Mouse (Mus musculus) left cerebral cortex, postnatal 36 days (tissue): ENCODE data around the gene Abcc8. TPM values are rescaled to one million over a fixed set of nuclear protein-coding genes. Genes with fewer than 3 reads are reported as not detected.
A peak's percentile ranks its signal among the peaks of the same experiment; 100 is the strongest.

ENCODE experiments used
- DNase-seq, 2 experiments: peaks; one replicate each; pipeline ENCODE4 v3.0.0; 2021 to 2022; ENCODE audit warnings: low spot score in 2 of 2, mixed read lengths in 1 of 2
- intact Hi-C: fragments of 180-260 bp; cut with DNase I; formaldehyde crosslinking; loops from one replicate; pipeline ENCODE4 v1.15.1; 2025
- total RNA-seq, 2 experiments: library from RNA; stranded (reverse); gene quantifications; 2 replicates each; pipeline ENCODE4 v1.2.3; 2021

Abcc8 gene
- total RNA-seq, 2 experiments from 2014 or later = 36.5 to 37.3 TPM

- intact Hi-C loops = no loop called here
- DNase-seq = no peak
Observed at GRCm38 (mm10) chr7:46162132-46162727, 17.6 kb downstream of the Abcc8 start.

- DNase-seq = no peak
- intact Hi-C loops = no loop called here
Observed at GRCm38 (mm10) chr7:46161615-46162014, 18.2 kb downstream of the Abcc8 start.

- no peak for DNase-seq
Observed at GRCm38 (mm10) chr7:46157746-46158145, 22.1 kb downstream of the Abcc8 start.

GRCm38 (mm10) chr7:46154498-46155488 is 25.0 kb downstream of the Abcc8 start:
- no peak for DNase-seq
- intact Hi-C loops = no loop called here

More at GRCm38 (mm10) chr7:46157746-46158145, 22.1 kb downstream of the Abcc8 start:
- intact Hi-C loops = no loop called here

GRCm38 (mm10) chr7:46152819-46153351 is 26.9 kb downstream of the Abcc8 start:
- intact Hi-C loops = no loop called here
- DNase-seq = no peak

GRCm38 (mm10) chr7:46147417-46147816 is 32.4 kb downstream of the Abcc8 start:
- intact Hi-C loops = no loop called here
- DNase-seq = no peak

- DNase-seq = no peak
- intact Hi-C loops = no loop called here
Observed at GRCm38 (mm10) chr7:46146675-46147308, 33.0 kb downstream of the Abcc8 start.

- no peak for DNase-seq
- intact Hi-C loops = no loop called here
Observed at GRCm38 (mm10) chr7:46144061-46144460, 35.8 kb downstream of the Abcc8 start.

- intact Hi-C loops = no loop called here
- DNase-seq = peak; percentile 36 to 52
Observed at GRCm38 (mm10) chr7:46138329-46138930, 41.4 kb downstream of the Abcc8 start.

- intact Hi-C loops = no loop called here
- no peak for DNase-seq
Observed at GRCm38 (mm10) chr7:46133858-46134257, 46.0 kb downstream of the Abcc8 start.

- intact Hi-C loops = no loop called here
- no peak for DNase-seq
Observed at GRCm38 (mm10) chr7:46132229-46132628, 47.6 kb downstream of the Abcc8 start.

- intact Hi-C loops = no loop called here
- DNase-seq = peak; percentile 44 to 51
Observed at GRCm38 (mm10) chr7:46131806-46132205, 48.0 kb downstream of the Abcc8 start.

GRCm38 (mm10) chr7:46131266-46131665 is 48.6 kb downstream of the Abcc8 start:
- intact Hi-C loops = no loop called here
- peak; percentile 49 to 50 for DNase-seq

- DNase-seq = no peak
- intact Hi-C loops = no loop called here
Observed at GRCm38 (mm10) chr7:46130723-46131122, 49.1 kb downstream of the Abcc8 start.

- intact Hi-C loops = no loop called here
- DNase-seq = no peak
Observed at GRCm38 (mm10) chr7:46129463-46130179, 50.2 kb downstream of the Abcc8 start.

- intact Hi-C loops = no loop called here
- DNase-seq = no peak
Observed at GRCm38 (mm10) chr7:46128196-46128595, 51.6 kb downstream of the Abcc8 start.

GRCm38 (mm10) chr7:46125340-46125739 is 54.5 kb downstream of the Abcc8 start:
- DNase-seq = no peak
- intact Hi-C loops = no loop called here

- intact Hi-C loops = no loop called here
- DNase-seq = no peak
Observed at GRCm38 (mm10) chr7:46124460-46124859, 55.4 kb downstream of the Abcc8 start.

- intact Hi-C loops = no loop called here
- DNase-seq = no peak
Observed at GRCm38 (mm10) chr7:46122964-46123363, 56.9 kb downstream of the Abcc8 start.
